Mouse (Mus musculus): ENCODE data around the gene Cd79b. TPM values are rescaled to one million over a fixed set of nuclear protein-coding genes. Genes with fewer than 3 reads are reported as not detected.

The Cd79b gene
- polyA plus RNA-seq (2012; rRNA removed) = 25.7 and 45.9 TPM in 2 replicates

DNA sequence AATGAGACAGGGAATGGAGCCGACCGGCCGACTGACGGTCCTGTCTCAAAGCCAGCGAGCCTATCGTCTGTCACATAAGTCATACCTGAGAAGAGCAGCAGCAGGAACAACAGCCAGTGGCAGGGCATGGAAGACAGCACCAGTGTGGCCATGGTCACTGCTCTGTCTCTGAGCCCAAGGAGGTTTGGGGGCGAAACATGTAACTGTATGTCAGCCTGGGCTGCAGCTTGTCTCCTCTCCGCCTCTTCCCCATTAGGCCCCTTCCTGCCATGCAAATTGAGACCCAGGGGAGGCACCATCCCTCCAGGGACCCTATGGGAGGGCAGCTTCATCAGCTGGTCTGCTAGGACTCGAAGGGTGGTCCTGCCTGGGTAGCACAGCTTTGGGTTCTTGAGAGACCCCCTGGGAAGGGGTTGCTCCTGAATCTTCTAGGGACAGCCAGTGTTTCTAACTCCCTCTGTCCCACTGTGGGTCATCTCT, at the start of gene Cd79b:
TSS of gene Cd79b (minus strand) at position 430 of the 480 bp plus-strand sequence.
- TF ChIP-seq POLR2A (IDR thresholded peaks at IDR 0.05; ENCODE audit: borderline replicate concordance, extremely low read depth, low read depth, low read length) (peak; percentile 57; the same call in 1 of the 2 replicates), CTCF (IDR thresholded peaks at IDR 0.05; ENCODE audit: insufficient read depth, low read length) (no peak)
- WGBS = 67% methylated on average over 9 of the region's 9 CpGs
- DNase-seq = no peak
- H3K4me1 ChIP-seq (ENCODE audit: control insufficient read depth, insufficient read depth, low read length) = peaks cover 5% of the 10 kb centered on the region; the same call in 1 of the 2 replicates
- H3K4me3 ChIP-seq (replicated peaks; ENCODE audit: extremely low read depth, low read depth, low read length) = peak within 1 kb of the TSS; percentile 46

DNA sequence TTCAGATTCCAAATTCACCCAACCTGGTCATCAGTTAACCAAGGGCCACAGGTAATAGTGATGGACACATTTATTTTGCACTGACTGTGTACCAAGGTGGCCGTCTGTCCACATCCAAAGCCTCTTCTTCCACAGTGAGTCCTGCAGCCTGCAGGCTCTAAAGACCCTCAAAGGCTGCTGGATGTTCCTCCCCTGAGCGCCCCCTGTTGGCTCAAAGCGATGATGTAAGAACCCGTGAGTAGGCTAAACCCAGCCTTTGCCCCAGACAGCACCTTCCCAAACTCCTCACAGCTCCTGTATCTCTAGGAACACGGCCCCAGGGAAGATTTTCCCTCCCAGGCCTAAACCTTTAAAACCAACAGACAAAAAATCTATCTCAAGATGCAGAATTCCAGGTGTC, 44.8 kb upstream of the Cd79b start:
- no peak for DNase-seq
- Histone ChIP-seq H3K4me3 (replicated peaks; ENCODE audit: extremely low read depth, low read depth, low read length) (no peak overlapping the region), H3K4me1 (ENCODE audit: control insufficient read depth, insufficient read depth, low read length) (peaks cover 2% of the 10 kb centered on the region; the same call in 1 of the 2 replicates)
- 34% methylated on average over 5 of the region's 5 CpGs for WGBS
- no peak for TF ChIP-seq POLR2A (IDR thresholded peaks at IDR 0.05; ENCODE audit: borderline replicate concordance, extremely low read depth, low read depth, low read length)
- peak; percentile 59 for TF ChIP-seq CTCF (IDR thresholded peaks at IDR 0.05; ENCODE audit: insufficient read depth, low read length)

DNA sequence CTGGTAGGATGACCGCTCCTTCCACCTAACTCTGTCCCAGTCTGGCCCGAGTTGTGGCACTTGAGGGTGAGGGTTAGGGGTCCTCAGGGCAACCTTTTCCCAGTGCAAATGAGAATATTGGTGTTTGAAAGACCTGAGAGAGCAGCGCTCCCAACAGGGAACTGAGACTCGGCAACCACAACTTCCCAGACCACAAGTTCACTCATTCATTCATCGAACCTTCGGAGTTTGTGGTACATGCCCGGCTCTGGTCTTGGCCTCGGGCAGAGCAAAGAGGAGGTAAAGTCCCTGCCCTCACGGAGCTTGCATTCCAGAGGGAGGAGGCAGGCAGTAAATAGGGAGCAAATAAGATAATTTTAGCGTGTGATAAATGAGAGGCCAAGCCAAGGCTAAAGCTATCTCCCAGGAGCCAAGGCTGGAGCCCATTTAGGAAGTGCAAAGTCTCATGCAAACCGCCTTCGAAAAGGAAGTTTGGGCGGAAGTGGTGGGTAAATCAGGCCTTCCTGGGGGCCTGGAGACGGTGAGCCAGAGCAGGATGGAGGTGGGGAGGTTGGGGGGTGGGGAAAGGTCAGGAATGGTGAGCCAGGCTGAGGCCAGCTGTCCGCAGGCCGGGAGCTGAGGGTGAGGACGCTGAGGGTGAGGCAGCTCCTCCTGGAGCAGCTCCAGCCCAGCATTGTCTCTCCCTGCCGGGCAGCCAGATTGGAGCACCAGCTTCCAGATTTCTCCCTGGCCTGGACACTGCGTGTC, 41.0 kb upstream of the Cd79b start:
- TF ChIP-seq POLR2A (IDR thresholded peaks at IDR 0.05; ENCODE audit: borderline replicate concordance, extremely low read depth, low read depth, low read length) (no peak), CTCF (IDR thresholded peaks at IDR 0.05; ENCODE audit: insufficient read depth, low read length) (no peak)
- 39% methylated on average over 19 of the region's 19 CpGs for WGBS
- H3K4me3 ChIP-seq (replicated peaks; ENCODE audit: extremely low read depth, low read depth, low read length) = no peak overlapping the region
- DNase-seq = no peak
- peaks cover 2% of the 10 kb centered on the region; the same call in 1 of the 2 replicates for H3K4me1 ChIP-seq (ENCODE audit: control insufficient read depth, insufficient read depth, low read length)

DNA sequence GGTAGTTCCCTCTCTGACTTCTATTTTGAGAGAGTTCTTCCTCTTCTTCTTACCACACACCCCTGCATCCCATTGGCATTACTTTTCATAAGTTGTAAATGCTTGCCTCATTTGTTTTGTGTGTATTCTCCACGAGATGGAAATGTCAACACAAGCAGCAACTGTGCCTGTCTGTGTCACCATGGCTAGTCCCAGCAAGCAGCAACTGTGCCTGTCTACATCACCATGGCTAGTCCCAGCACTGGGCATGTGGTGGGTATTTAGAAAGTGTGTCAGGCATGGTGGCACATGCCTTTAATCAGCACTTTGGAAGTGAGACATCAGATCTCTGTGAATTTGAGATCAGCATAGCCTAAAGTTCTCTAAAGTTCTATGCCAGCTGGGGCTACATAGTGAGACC, 39.6 kb upstream of the Cd79b start:
- Histone ChIP-seq H3K4me3 (replicated peaks; ENCODE audit: extremely low read depth, low read depth, low read length) (no peak overlapping the region), H3K4me1 (ENCODE audit: control insufficient read depth, insufficient read depth, low read length) (peaks cover 2% of the 10 kb centered on the region; the same call in 1 of the 2 replicates)
- DNase-seq = no peak
- WGBS = 21% methylated on average over 1 of the region's 1 CpGs
- no peak for TF ChIP-seq POLR2A (IDR thresholded peaks at IDR 0.05; ENCODE audit: borderline replicate concordance, extremely low read depth, low read depth, low read length)
- no peak for TF ChIP-seq CTCF (IDR thresholded peaks at IDR 0.05; ENCODE audit: insufficient read depth, low read length)

- no peak for DNase-seq
- 87% methylated on average over 12 of the region's 12 CpGs for WGBS
- Histone ChIP-seq H3K4me3 (replicated peaks; ENCODE audit: extremely low read depth, low read depth, low read length) (no peak within 1 kb of the TSS), H3K4me1 (ENCODE audit: control insufficient read depth, insufficient read depth, low read length) (peaks cover 2% of the 10 kb centered on the region; the same call in 1 of the 2 replicates)
- TF ChIP-seq CTCF (IDR thresholded peaks at IDR 0.05; ENCODE audit: insufficient read depth, low read length) (no peak), POLR2A (IDR thresholded peaks at IDR 0.05; ENCODE audit: borderline replicate concordance, extremely low read depth, low read depth, low read length) (no peak)
Measured at GRCm38 (mm10) chr11:106353188-106353587, 38.6 kb upstream of the Cd79b start, which contains the start of gene Scn4a. Scn4a (minus strand) TSS chr11:106353288.

DNA sequence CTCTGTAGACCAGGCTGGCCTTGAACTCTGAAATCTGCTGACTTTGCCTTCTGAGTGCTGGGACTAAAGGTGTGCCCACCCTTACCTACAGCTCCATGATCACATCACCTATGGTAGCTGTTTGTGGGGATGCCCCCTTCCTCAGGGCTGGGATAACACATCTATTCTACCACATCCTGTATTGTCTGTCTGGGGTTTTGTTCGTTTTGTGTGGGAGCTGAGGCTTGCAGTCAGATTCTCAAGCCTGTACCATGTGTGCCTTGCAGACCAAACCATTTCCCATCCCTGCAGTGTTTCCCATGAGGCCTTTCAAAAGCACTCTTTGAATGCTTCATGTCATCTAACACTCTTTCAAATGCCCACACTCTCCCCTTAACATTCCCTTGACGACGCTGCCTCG, 37.4 kb upstream of the Cd79b start:
- peaks cover 2% of the 10 kb centered on the region; the same call in 1 of the 2 replicates for H3K4me1 ChIP-seq (ENCODE audit: control insufficient read depth, insufficient read depth, low read length)
- 68% methylated on average over 4 of the region's 4 CpGs for WGBS
- DNase-seq = no peak
- TF ChIP-seq POLR2A (IDR thresholded peaks at IDR 0.05; ENCODE audit: borderline replicate concordance, extremely low read depth, low read depth, low read length) (no peak), CTCF (IDR thresholded peaks at IDR 0.05; ENCODE audit: insufficient read depth, low read length) (no peak)
- H3K4me3 ChIP-seq (replicated peaks; ENCODE audit: extremely low read depth, low read depth, low read length) = no peak overlapping the region

- DNase-seq = no peak
Measured at GRCm38 (mm10) chr11:106351253-106351652, 36.7 kb upstream of the Cd79b start.

DNA sequence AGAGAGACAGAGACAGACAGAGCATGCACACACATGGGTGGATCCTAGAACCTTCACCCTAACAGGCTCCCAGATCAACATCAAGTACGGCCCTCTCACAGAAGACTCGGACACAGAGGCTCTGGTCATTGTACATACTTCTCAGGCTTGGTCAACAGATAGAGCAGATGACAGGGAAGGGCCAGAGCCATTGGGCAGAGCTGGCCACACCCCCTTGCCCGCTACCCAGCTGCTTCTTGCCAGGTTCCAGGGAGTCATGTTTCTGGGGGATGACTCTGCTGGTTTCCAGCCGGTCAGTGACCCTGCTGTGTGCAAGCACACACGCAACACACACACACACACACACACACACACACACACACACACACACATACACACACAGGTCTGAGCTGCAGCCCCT, 36.3 kb upstream of the Cd79b start:
- 69% methylated on average over 5 of the region's 5 CpGs for WGBS
- Histone ChIP-seq H3K4me3 (replicated peaks; ENCODE audit: extremely low read depth, low read depth, low read length) (no peak overlapping the region), H3K4me1 (ENCODE audit: control insufficient read depth, insufficient read depth, low read length) (peaks cover 2% of the 10 kb centered on the region; the same call in 1 of the 2 replicates)
- no peak for DNase-seq
- TF ChIP-seq CTCF (IDR thresholded peaks at IDR 0.05; ENCODE audit: insufficient read depth, low read length) (no peak), POLR2A (IDR thresholded peaks at IDR 0.05; ENCODE audit: borderline replicate concordance, extremely low read depth, low read depth, low read length) (no peak)

More at GRCm38 (mm10) chr11:106351253-106351652, 36.7 kb upstream of the Cd79b start:
- H3K4me3 ChIP-seq (replicated peaks; ENCODE audit: extremely low read depth, low read depth, low read length) = no peak overlapping the region
- 62% methylated on average over 3 of the region's 3 CpGs for WGBS
- H3K4me1 ChIP-seq (ENCODE audit: control insufficient read depth, insufficient read depth, low read length) = peaks cover 2% of the 10 kb centered on the region; the same call in 1 of the 2 replicates
- no peak for TF ChIP-seq POLR2A (IDR thresholded peaks at IDR 0.05; ENCODE audit: borderline replicate concordance, extremely low read depth, low read depth, low read length)
- TF ChIP-seq CTCF (IDR thresholded peaks at IDR 0.05; ENCODE audit: insufficient read depth, low read length) = no peak

DNA sequence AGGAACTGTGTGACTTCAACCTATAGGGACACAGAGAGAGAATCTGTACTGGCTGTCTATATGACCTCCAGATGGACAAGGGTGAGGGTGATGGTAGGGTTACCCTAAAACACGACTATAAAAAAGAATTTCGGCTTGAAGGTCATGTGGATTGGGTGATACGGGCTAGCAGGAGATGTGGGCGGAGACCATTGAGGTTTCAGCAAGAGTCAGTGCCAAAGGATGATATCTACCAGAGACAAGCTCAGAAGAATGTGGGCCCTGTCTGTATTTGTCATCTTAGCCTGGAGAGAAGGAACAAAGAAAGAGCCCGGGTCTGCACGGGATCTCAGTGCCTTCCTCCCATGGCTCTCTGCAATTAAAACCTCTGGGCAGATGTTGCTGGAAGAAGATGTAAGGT, 35.2 kb upstream of the Cd79b start:
- Histone ChIP-seq H3K4me3 (replicated peaks; ENCODE audit: extremely low read depth, low read depth, low read length) (no peak overlapping the region), H3K4me1 (ENCODE audit: control insufficient read depth, insufficient read depth, low read length) (no peaks in the 10 kb centered on the region)
- no peak for DNase-seq
- TF ChIP-seq CTCF (IDR thresholded peaks at IDR 0.05; ENCODE audit: insufficient read depth, low read length) (no peak), POLR2A (IDR thresholded peaks at IDR 0.05; ENCODE audit: borderline replicate concordance, extremely low read depth, low read depth, low read length) (no peak)
- 74% methylated on average over 6 of the region's 6 CpGs for WGBS

Measured in lung, adult 2 months (tissue).